Mouse (Mus musculus): ENCODE results near the gene Unc45b. TPM values are rescaled to one million over a fixed set of nuclear protein-coding genes. Genes with fewer than 3 reads are reported as not detected.
"Not testable (repeated sequence)": the region's sequence is repeated elsewhere in the genome, so short reads cannot be mapped to it uniquely, and the experiment has no call there.

The Unc45b gene
- total RNA-seq, 2 experiments from 2014 or later = 1.8 to 3.1 TPM

DNA sequence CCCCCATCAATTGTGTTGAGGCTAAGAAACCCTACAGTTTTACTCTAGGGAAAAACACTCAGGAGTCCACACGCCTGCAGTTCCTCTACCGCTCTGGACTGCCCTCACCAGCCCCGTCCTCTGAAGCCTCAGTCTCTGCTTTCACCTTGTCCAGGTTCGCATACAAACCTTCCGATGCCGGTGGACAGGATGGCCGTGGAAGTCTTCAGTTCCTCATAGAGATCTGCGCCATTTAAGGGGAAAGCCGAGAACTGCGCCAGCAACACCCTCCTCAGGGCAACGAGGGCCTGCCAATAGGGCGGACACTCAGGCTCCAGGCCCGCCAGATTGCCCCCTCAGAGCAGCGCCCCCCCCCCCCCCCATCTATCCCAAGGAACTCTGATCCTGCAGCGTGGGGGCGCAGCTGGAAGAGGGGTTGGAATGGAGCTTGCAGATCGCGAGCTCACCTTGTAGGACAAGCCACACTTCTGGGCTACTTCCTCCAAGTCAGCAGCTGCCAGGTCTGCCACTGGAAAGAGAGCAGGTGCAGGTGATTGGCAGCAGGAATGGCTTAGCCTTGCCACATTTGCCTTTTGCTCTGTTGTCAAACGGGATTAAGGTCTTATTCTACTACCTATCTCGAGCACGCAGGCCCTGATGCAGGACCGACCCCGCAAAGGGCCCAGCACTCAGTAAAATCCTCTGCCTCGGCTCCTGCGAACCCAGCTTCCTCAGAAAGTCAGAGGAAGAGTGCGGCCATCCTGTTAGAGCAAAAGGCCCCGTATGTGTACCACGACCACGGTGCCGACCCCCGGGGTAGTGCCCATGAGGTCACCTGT is 20.6 kb upstream of the Unc45b start:
- intact Hi-C loops (cut with DNase I) = loop anchor here (1.0 to 5.0 kb wide), 4 partner anchors 143 to 892 kb away; no protein-coding TSS in a partner anchor
- DNase-seq (ENCODE audit: low spot score in 2 of 2) = no peak

DNA sequence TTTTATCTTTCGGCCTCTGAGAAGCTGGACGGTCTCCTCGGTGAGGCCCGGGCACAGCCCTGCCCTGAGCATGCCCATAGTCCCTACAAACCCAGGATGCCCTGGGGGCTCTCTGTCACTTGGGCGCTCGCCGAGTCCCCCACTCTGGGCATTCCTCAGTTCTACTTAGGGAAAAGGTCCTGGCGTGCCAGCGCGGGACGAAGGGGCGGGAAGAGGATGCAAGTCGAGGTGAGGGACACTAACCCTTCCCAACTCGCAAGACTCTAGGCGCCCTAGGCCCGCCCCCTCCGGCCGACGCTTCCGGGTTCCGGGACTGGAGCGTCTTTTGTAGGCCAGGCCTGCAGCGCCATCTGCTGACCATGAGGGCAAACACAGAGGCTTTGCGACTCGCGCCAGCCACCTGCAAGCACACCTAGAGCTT is 20.0 kb upstream of the Unc45b start, which contains the start of gene Rad51d:
Rad51d (minus strand) TSS at position 273 of the 421 bp plus-strand sequence.
- intact Hi-C loops (cut with DNase I) = loop anchor here (1.0 to 5.0 kb wide), 4 partner anchors 144 to 893 kb away; no protein-coding TSS in a partner anchor
- peak; percentile 90 to 93 for DNase-seq (ENCODE audit: low spot score in 2 of 2)

DNA sequence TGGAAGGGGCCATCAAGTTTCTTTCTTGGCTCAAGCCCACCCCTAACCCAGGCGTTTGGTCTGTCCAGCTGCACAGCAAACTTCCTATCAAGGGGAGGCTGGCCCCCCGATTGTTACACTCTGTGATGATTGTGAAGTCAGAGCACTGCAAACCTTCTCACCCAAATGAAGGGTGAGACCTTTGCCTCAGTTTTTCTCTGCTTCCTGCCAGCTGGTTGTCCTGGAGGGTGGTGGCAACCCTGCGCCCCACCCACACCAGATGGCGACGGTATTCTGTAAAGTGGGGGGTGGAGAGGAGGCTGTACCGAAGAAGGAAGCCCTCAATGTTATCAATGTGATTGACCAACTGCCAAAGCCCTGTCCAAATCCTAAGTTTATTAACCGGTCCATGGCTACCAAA is 18.4 kb upstream of the Unc45b start, which contains the start of gene Fndc8:
Fndc8 (plus strand) TSS at position 189 of the 400 bp plus-strand sequence.
- intact Hi-C loops (cut with DNase I) = loop anchor here (2.0 to 5.0 kb wide), 3 partner anchors 279 to 895 kb away; no protein-coding TSS in a partner anchor
- no peak for DNase-seq (ENCODE audit: low spot score in 2 of 2)

DNA sequence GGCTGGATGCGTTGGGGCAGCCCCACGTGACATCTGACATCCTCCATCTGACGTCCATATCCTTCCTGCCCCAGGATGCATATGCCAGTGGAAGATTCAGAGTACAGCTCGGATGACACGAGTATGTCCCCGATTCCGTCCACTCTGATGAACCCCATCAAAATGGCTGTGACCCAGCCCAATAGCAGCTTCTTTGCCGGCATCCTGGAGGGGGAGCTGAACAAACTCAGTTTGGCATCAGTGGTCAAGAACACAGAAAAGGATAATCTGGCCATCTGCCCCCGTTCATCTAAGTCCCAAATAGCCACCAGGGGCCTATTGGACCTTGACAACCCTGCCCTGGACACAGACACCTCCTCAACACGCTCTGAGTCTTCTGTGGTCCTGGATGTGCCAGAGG is 12.9 kb upstream of the Unc45b start:
- no peak for DNase-seq (ENCODE audit: low spot score in 2 of 2)
- intact Hi-C loops (cut with DNase I) = no loop called here

DNA sequence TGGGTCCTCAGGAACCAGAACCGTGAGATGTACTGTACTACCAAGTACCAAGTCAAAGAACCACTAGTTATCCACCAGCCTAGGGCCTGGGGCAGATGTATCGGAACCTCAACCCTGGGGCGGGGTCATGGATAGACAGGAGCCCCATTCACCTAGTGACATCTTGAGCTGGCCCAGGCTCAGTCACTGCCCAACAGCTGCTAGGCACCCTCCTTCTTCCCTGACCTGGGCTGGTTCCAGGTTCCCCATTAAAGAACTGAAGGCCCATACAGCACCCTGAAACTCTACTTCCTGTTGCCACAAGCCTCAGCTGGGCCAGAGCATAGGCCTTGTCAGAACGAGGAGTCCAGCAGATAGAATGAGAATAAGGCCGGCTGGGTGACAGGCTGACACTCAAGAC is 10.6 kb upstream of the Unc45b start:
- DNase-seq (ENCODE audit: low spot score in 2 of 2) = no peak
- intact Hi-C loops (cut with DNase I) = no loop called here

DNA sequence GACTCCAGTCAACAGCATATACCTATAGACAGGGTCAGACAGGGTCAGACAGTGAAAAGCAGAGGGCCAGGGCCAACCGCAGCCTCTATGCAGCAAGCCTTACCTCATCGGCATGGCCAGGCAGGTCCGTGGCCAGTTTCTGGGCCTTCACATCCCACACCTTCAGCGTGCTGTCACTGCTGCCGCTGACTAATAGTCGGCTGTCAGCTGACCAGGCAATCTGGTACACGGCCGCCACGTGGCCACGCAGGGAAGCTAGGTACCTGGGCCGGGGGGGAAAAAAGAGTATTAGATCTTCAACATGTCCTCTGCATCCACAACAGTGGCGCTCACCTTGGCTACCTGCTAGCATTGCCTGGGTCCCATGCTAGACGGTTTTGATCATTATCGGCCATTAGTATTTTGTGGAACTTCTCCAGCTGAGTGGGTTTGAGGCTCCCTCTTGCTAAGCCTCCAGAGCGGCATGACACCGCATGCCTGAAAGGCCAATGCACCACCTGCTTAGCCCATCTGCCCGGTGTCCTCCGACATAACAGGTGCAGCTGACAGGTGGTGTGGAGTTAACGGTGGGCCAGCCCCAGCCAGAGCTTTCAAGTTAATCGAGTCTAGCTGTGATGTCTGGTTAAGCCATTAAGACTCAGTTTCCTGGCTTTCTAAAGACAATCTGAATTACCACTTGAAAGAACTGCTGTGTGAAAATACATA is 8.6 kb upstream of the Unc45b start:
- no peak for DNase-seq (ENCODE audit: low spot score in 2 of 2)
- intact Hi-C loops (cut with DNase I) = no loop called here

DNA sequence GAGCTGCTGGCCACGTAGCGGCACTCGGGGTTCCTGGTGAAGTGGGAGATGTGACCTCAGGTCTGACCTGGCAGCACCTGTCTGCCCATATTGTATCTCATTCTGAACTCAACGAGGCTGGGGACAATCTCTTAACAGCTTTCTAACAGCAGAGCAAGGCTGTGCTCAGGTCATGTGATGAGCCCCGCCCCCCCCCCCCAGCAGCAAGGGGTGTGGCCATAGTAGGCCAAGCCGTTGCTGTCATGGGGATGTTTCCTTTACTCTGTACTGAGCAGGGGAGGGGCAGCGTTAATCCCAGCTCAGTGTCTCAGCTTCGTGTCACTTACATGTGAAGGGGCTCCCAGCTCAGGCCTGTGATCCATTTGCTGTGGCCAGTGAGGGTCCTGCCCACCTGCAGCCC is 5.4 kb upstream of the Unc45b start:
- DNase-seq (ENCODE audit: low spot score in 2 of 2) = no peak
- intact Hi-C loops (cut with DNase I) = no loop called here

DNA sequence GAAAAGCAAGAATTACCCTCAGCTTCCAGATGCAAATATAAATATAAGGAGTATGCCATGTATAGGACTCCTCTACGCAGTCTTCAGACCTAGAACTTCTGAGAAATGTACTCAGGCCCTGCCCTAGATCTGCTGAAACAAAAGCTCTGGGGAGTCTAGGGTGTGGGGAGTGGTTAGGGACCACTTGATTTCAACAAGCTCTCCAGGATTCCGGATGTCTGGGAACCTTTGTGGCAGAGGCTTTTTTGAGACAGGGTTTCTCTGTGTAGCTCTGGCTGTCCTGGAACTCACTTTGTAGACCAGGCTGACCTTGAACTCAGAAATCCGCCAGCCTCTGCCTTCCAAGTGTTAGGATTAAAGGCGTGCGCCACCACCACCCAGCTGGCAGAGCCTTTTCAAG is 4.5 kb upstream of the Unc45b start:
- DNase-seq (ENCODE audit: low spot score in 2 of 2) = no peak
- intact Hi-C loops (cut with DNase I) = no loop called here

DNA sequence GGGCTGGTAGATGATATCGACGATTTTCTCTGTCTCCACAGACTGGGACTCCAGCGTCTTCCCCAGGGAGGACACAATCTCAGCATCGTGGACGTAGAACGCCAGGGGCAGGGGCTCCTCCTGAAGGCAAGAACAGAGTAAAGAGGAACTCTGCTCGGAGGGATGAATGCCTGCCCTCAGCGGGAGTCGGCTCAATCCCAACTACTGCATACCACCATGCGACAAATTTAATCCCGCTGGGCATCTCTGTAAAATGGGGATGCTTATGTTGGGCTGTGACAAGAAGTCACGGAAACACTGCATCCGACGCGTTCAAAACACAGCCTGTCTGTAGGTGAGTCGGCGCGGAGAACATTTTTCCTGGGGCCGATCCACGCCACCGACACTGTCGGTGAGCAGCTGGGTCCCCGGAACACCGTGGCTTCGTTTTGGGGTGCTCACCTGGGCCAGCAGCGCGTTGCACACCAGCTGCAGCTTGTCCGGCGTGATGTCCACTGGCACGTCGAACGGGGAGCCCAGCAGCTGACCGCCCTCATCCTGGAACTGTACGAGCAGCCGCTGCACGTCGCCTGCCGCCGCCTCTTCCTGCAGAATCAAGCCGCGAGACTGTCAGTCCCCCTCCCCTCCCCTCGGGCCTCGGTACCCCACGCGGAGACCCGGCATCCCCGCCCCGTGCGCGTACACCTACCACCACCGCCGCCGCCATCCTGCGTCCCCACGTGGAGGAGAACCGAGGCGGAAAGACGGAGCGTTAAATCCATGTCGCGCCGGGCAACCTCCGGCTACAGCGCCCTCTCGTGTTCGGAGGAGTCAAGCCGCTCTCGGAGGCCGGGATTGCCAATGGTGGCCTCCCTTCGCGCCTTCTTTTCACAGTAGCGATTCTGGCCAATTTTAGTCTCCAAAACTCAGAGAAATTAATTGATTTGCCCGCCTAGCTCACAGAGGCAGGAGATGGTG is 2.4 kb upstream of the Unc45b start, which contains the start of gene Nle1:
Nle1 (minus strand) TSS at position 761 of the 957 bp plus-strand sequence.
- intact Hi-C loops (cut with DNase I) = loop anchor here (1.0 kb wide), 1 partner anchor 37 kb away; the partner anchor contains the start of gene Rffl
- peak; percentile 90 to 91 for DNase-seq (ENCODE audit: low spot score in 2 of 2)

DNA sequence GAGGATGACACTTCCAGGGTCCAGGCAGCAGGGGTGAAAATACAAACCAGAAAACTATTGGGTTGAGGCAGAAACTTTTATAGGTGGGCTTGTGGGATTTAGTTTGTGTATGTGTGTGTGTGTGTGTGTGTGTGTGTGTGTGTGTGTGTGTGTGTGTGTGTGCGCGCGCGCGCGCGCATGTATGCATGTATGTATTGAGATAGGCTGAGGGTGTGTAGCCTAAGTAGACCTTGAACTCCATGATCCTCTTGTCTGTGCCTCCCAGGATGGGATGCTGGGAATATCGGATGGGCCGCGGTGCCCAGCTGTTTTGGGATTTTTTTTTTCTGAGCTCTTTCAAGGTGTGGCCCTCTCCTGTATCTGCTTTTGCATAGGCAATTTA is 1.8 kb upstream of the Unc45b start:
- no peak for DNase-seq (ENCODE audit: low spot score in 2 of 2)
- intact Hi-C loops (cut with DNase I) = loop anchor here (1.0 kb wide), 1 partner anchor 37 kb away; the partner anchor contains the start of gene Rffl

DNA sequence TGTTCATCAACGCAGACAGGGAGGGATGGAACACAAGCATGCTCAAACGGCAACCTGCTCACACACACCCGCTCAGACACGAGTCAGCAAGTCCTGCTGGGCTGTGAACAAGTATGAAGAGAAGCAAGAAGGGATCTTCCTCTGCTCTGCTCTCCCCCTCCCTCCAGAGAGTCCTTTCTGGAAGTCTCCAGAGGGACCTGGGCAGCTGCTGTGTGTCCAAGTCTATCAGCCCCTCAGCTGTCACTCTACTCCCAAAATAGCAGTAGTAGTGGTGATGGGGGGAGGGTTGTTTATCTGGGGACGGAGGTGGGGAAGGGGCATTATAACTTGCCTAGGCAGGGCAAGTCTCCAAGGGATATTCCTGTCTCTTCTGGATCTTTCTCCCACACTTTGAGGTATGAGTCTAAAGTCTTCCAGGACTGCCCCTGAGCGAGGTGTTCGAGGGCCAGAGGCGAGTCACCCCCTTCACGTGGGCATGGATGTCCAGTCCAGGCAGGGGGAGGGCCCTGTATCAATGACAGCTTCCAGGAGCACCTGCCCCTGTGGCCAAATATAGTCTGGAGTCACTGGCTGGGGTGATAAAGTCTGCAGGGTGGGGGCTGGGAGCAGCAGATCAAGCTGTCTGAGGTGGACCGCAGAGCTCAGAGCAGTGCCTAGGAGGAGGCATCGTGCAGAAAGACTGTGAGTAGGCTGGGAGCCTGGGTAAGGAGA is 484 bp downstream of the Unc45b start:
- intact Hi-C loops (cut with DNase I) = no loop called here

DNA sequence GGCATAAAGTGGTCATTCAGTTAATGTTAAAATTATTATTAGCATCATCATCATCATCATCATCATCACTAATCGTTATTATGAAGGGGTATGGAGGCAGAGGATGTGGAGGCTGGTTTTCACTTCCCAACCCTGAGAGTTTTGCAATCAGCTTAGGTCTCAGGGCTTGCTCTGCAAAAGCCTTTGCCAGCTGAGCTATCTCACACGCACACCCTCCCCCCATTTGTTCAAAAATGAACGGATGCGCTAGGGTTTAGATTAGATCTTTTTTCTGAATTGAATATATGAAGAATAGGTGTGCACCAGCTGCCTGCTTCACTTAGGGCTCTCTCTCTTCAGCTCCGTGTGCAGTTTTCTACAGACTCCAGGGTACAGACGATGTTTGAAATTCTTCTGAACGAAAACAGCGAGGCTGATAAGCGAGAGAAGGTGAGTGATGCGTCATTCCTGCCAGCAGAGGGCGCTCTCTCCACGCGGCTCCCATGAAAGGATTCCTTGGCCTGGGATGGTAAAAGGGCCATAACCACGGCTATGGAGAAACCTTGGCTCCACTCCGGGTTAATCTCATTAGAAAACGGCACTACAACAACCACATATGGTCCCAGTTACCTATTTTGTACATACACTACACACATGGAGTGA is 4.5 kb downstream of the Unc45b start:
- intact Hi-C loops (cut with DNase I) = loop anchor here (1.0 to 5.0 kb wide), 2 partner anchors 277 to 347 kb away; no protein-coding TSS in a partner anchor
- peak; percentile 67 to 74 for DNase-seq (ENCODE audit: low spot score in 2 of 2)

More for the DNA sequence above, 484 bp downstream of the Unc45b start:
- no peak for DNase-seq (ENCODE audit: low spot score in 2 of 2)

DNA sequence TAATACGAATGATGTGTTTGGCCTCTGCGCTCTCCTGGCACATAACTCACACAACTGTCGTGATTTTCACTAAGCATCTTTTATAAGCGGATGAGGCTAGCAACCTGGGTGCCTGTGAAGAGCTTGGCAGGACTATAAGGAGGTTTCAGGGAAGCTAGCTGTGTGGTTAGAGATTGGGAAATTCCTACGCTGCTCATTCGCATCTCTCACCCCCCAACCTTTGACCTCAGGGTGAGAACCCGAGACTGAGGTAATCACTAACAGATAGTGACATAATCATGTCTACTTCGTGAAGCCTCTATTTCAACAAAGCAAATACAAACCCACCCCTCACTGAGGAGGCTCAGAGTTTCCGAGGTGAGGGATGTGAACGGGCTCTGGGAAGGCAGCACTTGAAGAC is 10.4 kb downstream of the Unc45b start:
- no peak for DNase-seq (ENCODE audit: low spot score in 2 of 2)
- intact Hi-C loops (cut with DNase I) = no loop called here

DNA sequence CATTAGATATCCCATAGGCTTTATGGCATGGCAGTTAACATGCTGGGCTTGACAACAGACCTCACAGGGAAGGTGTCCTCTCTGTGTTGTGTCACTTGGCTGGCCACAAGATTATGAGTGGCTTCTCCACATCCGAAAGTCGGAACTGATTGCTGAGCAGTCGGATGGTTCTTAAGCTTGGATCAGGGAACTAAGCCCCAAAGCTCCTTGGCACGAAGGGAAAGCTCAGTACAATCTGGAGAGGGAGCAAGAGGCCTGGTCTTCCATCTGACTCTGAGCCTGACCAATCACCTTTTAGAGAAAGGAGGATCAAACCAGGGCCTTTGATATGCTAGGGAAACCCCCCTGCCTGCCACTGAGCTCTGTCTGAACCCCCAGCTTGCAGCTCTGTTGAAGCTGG is 11.3 kb downstream of the Unc45b start:
- intact Hi-C loops (cut with DNase I) = no loop called here

DNA sequence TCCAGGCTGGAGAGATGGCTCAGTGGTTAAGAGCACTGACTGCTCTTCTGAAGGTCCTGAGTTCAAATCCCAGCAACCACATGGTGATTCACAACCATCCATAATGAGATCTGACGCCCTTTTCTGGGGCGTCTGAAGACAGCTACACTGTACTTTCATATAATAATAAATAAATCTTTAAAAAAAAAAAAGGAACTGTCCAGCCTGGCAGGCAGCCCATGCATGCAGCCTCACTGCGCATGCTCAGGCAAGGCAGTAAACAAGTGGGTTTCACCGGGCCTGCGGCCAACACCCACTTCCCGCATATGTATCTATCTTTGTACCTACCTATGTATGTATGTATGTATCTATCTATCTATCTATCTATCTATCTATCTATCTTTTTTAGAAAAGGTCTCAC is 13.6 kb downstream of the Unc45b start:
- intact Hi-C loops (cut with DNase I); DNase-seq (ENCODE audit: low spot score in 2 of 2): not testable (repeated sequence)

More for the DNA sequence above, 11.3 kb downstream of the Unc45b start:
- DNase-seq (ENCODE audit: low spot score in 2 of 2) = no peak

DNA sequence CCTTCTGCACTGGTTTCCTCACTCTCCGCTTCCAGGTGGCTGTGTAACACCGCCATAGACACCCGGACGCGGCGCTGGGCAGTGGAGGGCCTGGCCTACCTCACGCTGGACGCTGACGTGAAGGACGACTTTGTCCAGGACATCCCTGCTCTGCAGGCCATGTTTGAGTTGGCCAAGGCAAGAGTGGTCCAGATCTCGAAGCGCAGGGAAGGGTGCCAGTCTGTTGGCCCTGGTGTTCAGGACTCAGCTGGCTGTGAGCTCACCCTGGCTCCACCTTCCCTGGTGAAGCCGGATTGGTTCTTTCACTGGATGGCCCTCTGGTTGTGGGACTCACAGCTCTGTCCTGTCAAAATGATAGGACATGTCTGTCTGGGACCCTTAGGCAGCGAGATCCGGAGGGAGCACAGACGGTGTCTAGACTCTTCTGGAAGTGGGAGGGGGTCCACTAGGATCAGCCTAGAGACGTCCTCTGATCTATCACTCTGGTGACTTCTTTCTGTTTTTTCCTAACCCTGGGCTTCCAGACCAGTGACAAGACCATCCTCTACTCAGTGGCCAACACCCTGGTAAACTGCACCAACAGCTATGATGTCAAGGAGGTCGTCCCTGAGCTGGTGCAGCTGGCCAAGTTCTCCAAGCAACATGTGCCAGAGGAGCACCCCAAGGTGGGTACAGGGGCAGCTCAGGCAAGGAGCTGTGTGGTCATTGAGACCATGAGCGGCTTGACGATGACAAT is 18.7 kb downstream of the Unc45b start:
- DNase-seq (ENCODE audit: low spot score in 2 of 2) = no peak

DNA sequence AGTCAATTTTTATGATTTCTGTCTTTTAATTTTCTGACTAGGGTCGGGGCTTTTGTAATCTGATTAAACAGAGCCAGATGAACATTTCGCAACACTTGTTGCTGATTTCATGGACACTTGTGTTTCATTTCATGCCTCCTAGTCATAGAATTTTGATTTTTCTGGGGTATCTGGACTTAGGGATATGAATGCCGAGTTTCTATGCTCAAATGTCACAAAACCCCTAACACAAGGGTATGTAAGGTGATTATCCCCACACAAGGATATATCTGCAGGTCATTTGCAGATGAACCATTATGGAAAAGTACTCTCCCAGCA is 19.2 kb downstream of the Unc45b start:
- intact Hi-C loops (cut with DNase I) = no loop called here
- DNase-seq (ENCODE audit: low spot score in 2 of 2) = no peak

More for the DNA sequence above, 18.7 kb downstream of the Unc45b start:
- intact Hi-C loops (cut with DNase I) = no loop called here

Measured in left cerebral cortex, postnatal 25 days (tissue).